Mouse (Mus musculus) spleen, adult 2 months (tissue): ENCODE results near the gene Marcks.

Source experiments
- CTCF ChIP-seq: fragments of 200-500 bp; IDR thresholded peaks from 2 replicates; pipeline ENCODE4 v1.5.1; 2011; ENCODE audit warnings: mild to moderate bottlenecking, inconsistent platforms; ENCODE audit not compliant: insufficient read depth, insufficient read length, insufficient replicate concordance; ENCODE audit errors: extremely low read depth
- POLR2A ChIP-seq: fragments of 200-500 bp; IDR thresholded peaks from 2 replicates; pipeline ENCODE4 v1.6.1; 2011; ENCODE audit warnings: low read depth, low read length, inconsistent platforms

DNA sequence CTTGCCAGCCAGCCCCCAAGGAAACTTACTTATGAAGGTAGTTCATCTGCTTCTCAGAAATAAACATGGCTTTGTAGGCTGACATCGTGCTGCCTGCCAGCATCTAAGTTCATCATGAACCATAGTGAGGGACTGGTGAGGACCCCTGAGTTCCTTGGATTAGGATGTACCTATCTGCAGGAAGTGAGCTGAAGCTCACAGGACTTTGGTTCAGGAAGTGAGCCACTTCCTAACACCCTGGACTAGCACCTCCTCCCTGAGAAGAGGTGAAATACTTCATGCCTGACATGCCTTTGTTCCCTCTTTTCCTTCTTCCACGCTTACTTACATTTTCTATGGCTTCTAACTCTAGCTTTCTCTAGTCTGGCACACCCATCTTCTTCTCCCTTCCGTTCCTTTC lies 42.2 kb downstream of the Marcks start:
- TF ChIP-seq POLR2A, result no peak
- TF ChIP-seq CTCF, result no peak
